Mouse (Mus musculus) layer of hippocampus, postnatal 36 days (tissue): ENCODE data around the gene Dhrs2. TPM values are rescaled to one million over a fixed set of nuclear protein-coding genes. Genes with fewer than 3 reads are reported as not detected.
A peak's percentile ranks its signal among the peaks of the same experiment; 100 is the strongest.

Experiments used
- DNase-seq, 2 experiments: peaks; one replicate each; pipeline ENCODE4 v3.0.0; 2022
- total RNA-seq, 2 experiments: library from RNA; stranded (reverse); gene quantifications; 2 replicates each; pipeline ENCODE4 v1.2.3; 2021

Gene Dhrs2
- total RNA-seq, 2 experiments from 2014 or later: not detected

DNA sequence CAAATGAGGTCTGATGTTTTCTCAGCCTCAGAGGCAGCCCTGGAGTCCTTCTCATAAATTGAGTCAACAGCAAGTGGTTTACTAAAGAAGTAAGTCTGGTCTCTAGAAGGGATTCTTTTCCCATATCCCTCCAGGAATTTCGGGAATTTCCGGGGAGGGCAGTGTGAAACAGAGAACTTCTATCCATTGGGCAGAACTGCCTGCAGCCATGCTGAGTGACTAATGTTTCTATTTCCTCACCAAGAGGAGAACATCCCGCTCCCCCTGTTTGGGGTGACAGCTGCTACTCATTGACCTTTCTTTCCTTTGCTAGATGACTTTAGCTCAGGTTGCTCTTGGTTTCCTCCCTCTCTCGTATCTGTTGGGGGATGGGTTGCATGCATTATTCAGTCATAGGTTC, 31.8 kb downstream of the Dhrs2 start:
- DNase-seq: no peak

GRCm38 (mm10) chr14:55255443-55255842, 33.6 kb downstream of the Dhrs2 start:
- DNase-seq: no peak

GRCm38 (mm10) chr14:55271158-55271557, 49.4 kb downstream of the Dhrs2 start:
- DNase-seq: peak; percentile 53 to 68

DNA sequence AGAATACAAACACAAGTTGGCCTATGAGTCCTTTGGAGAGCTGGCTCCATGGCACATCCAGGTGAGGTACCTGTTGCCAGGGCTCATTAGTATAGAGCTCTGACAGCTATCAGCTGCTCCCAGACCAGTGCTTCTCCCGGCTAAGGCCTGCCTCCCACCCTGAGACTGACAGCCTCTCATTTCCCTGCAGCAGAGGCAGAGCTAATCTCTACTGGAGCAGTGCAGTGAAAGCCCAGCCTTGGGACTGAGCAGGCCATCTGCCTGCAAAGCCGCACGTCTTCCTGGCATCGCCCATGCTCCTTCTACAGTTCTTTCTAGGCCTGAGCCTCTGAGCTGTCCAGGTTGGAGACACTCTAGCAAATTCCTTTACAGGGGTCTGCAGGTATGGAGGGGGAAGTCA, 51.2 kb downstream of the Dhrs2 start:
- no peak for DNase-seq

GRCm38 (mm10) chr14:55274810-55275209, 53.0 kb downstream of the Dhrs2 start:
- no peak for DNase-seq

DNA sequence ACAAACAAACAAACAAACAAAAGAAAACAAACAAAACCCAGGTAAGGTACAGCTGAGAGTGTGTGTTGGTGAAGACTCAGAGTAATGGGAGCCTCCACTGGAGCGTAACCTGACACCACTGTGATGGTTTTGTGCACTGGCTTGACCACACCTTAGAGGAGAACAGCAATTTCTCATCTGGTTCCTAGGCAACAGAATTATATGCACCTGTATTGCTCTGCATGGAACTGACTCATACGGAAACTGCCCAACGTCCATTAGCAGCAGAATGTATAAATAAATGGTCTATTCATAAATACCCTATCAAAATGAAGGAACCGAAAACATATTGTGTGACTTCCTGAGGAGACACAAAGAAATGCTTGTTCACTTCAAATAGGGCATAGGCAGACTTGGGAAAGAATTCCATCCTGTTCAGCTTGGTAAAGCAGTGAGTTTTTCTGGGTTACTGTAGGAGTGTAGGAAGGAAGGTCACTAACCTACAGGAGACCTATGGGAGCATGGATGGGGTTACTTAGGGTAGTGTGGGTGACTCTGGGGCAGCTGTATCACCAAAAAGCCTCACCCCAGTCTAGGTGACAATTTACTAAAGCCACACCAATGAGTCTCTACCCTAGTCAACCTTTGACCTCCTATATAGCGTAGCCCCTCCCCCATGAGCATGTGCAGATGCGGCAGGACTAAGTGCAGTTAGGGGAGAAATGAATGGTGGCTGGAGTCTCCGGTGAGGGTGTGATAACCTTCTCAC, 57.7 kb downstream of the Dhrs2 start:
- DNase-seq: no peak

Other genes starting within 250 kb of the Dhrs2 start
- not detected for gene Gm17428, start 245.1 kb upstream of the Dhrs2 start, total RNA-seq
- 1 to 10 TPM; 7.9 to 9.2 TPM for gene Myh7, start 227.4 kb upstream of the Dhrs2 start, total RNA-seq
- 10 to 100 TPM; 30.7 to 33.8 TPM for gene Ngdn, start 206.6 kb upstream of the Dhrs2 start, total RNA-seq
- gene Zfhx2, start 129.7 kb upstream of the Dhrs2 start, total RNA-seq: 10 to 100 TPM; 52.0 to 64.3 TPM
- gene Thtpa, start 127.2 kb upstream of the Dhrs2 start, total RNA-seq: 10 to 100 TPM; 18.2 to 19.6 TPM
- 10 to 100 TPM; 17.4 to 19.2 TPM for gene Ap1g2, start 115.4 kb upstream of the Dhrs2 start, total RNA-seq
- gene Jph4, start 105.1 kb upstream of the Dhrs2 start, total RNA-seq: 100 to 1,000 TPM; 447 to 471 TPM